Mouse (Mus musculus): ENCODE results near the gene Ino80d. TPM values are rescaled to one million over a fixed set of nuclear protein-coding genes. Genes with fewer than 3 reads are reported as not detected.

Gene Ino80d
- 24.6 TPM for polyA plus RNA-seq (2014; fragmentation: Illumina TruSeq; extraction: RNeasy Lipid Tissue Mini Kit (QIAGEN cat#74804))

GRCm38 (mm10) chr1:63114136-63114781 lies at the start of gene Ino80d:
TSS of gene Ino80d (minus strand) at chr1:63114667.

Other genes with a start within 250 kb of the Ino80d start
- gene Eef1b2, start 62.2 kb upstream of the Ino80d start, polyA plus RNA-seq (2014; fragmentation: Illumina TruSeq; extraction: RNeasy Lipid Tissue Mini Kit (QIAGEN cat#74804)) = 1,027 TPM
- gene Ndufs1, start 62.2 kb upstream of the Ino80d start, polyA plus RNA-seq (2014; fragmentation: Illumina TruSeq; extraction: RNeasy Lipid Tissue Mini Kit (QIAGEN cat#74804)) = 152 TPM
- 3.2 TPM for gene Gpr1, start 99.9 kb upstream of the Ino80d start, polyA plus RNA-seq (2014; fragmentation: Illumina TruSeq; extraction: RNeasy Lipid Tissue Mini Kit (QIAGEN cat#74804))
- gene Zdbf2, start 158.6 kb upstream of the Ino80d start, polyA plus RNA-seq (2014; fragmentation: Illumina TruSeq; extraction: RNeasy Lipid Tissue Mini Kit (QIAGEN cat#74804)) = 2.2 TPM